Mouse (Mus musculus): ENCODE measurements around the gene Thnsl1. TPM values are rescaled to one million over a fixed set of nuclear protein-coding genes. Genes with fewer than 3 reads are reported as not detected.
"Not testable (repeated sequence)": the region's sequence is repeated elsewhere in the genome, so short reads cannot be mapped to it uniquely, and the experiment has no call there.

Thnsl1 gene
- polyA plus RNA-seq, 1 experiment from 2014 or later: 16.4 TPM

- H3K27ac ChIP-seq: peak overlapping the region; percentile 88
- H3K4me3 ChIP-seq: peak overlapping the region; percentile 58
- no peaks in the 10 kb centered on the region for H3K27me3 ChIP-seq (ENCODE audit: poor library complexity, severe bottlenecking)
- H3K36me3 ChIP-seq (replicated peaks): peaks cover 3% of the 10 kb centered on the region
- H3K9me3 ChIP-seq: no peaks in the 10 kb centered on the region
- DNase-seq (ENCODE audit: extremely low spot score, low spot score): no peak
- WGBS: 50% methylated on average over 6 of the region's 6 CpGs
- H3K4me1 ChIP-seq: peaks cover 23% of the 10 kb centered on the region
Measured at GRCm38 (mm10) chr2:21206278-21206677, 754 bp downstream of the Thnsl1 start.

GRCm38 (mm10) chr2:21211361-21211760 is 5.8 kb downstream of the Thnsl1 start:
- Histone ChIP-seq H3K27me3 (ENCODE audit: poor library complexity, severe bottlenecking) (no peaks in the 10 kb centered on the region), H3K27ac (no peak overlapping the region), H3K4me1 (peaks cover 13% of the 10 kb centered on the region), H3K36me3 (replicated peaks) (peaks cover 39% of the 10 kb centered on the region), H3K4me3 (no peak overlapping the region), H3K9me3 (no peaks in the 10 kb centered on the region)
- WGBS: 90% methylated on average over 6 of the region's 6 CpGs
- no peak for DNase-seq (ENCODE audit: extremely low spot score, low spot score)

- no peaks in the 10 kb centered on the region for H3K4me1 ChIP-seq
- peaks cover 50% of the 10 kb centered on the region for H3K36me3 ChIP-seq (replicated peaks)
- no peaks in the 10 kb centered on the region for H3K9me3 ChIP-seq
- no peak overlapping the region for H3K27ac ChIP-seq
- no peak overlapping the region for H3K4me3 ChIP-seq
- no peaks in the 10 kb centered on the region for H3K27me3 ChIP-seq (ENCODE audit: poor library complexity, severe bottlenecking)
- no peak for DNase-seq (ENCODE audit: extremely low spot score, low spot score)
Measured at GRCm38 (mm10) chr2:21214322-21214721, 8.8 kb downstream of the Thnsl1 start.

GRCm38 (mm10) chr2:21215284-21215683 is 9.8 kb downstream of the Thnsl1 start:
- Histone ChIP-seq H3K9me3 (no peaks in the 10 kb centered on the region), H3K36me3 (replicated peaks) (peaks cover 49% of the 10 kb centered on the region)
- DNase-seq (ENCODE audit: extremely low spot score, low spot score): no peak

GRCm38 (mm10) chr2:21222453-21223384 is 17.2 kb downstream of the Thnsl1 start:
- Histone ChIP-seq H3K36me3 (replicated peaks) (no peaks in the 10 kb centered on the region; the same call in 1 of the 2 replicates), H3K4me1 (no peaks in the 10 kb centered on the region), H3K4me3 (no peak overlapping the region), H3K9me3 (no peaks in the 10 kb centered on the region), H3K27ac (no peak overlapping the region), H3K27me3 (ENCODE audit: poor library complexity, severe bottlenecking) (no peaks in the 10 kb centered on the region)
- WGBS: 93% methylated on average over 9 of the region's 9 CpGs
- DNase-seq (ENCODE audit: extremely low spot score, low spot score): no peak

More at GRCm38 (mm10) chr2:21215284-21215683, 9.8 kb downstream of the Thnsl1 start:
- WGBS: 95% methylated on average over 2 of the region's 2 CpGs
- H3K4me3 ChIP-seq: no peak overlapping the region
- H3K27ac ChIP-seq: no peak overlapping the region
- H3K27me3 ChIP-seq (ENCODE audit: poor library complexity, severe bottlenecking): no peaks in the 10 kb centered on the region
- no peaks in the 10 kb centered on the region for H3K4me1 ChIP-seq

GRCm38 (mm10) chr2:21230276-21230675 is 24.8 kb downstream of the Thnsl1 start:
- Histone ChIP-seq H3K9me3 (no peaks in the 10 kb centered on the region), H3K27ac (no peak overlapping the region), H3K27me3 (ENCODE audit: poor library complexity, severe bottlenecking) (no peaks in the 10 kb centered on the region), H3K36me3 (replicated peaks) (no peaks in the 10 kb centered on the region), H3K4me3 (no peak overlapping the region), H3K4me1 (no peaks in the 10 kb centered on the region)
- DNase-seq (ENCODE audit: extremely low spot score, low spot score): no peak
- WGBS: 68% methylated on average over 2 of the region's 2 CpGs

GRCm38 (mm10) chr2:21231147-21231546 is 25.6 kb downstream of the Thnsl1 start:
- Histone ChIP-seq H3K27me3 (ENCODE audit: poor library complexity, severe bottlenecking) (no peaks in the 10 kb centered on the region), H3K27ac (no peak overlapping the region), H3K4me1 (no peaks in the 10 kb centered on the region), H3K4me3 (no peak overlapping the region), H3K9me3 (no peaks in the 10 kb centered on the region), H3K36me3 (replicated peaks) (no peaks in the 10 kb centered on the region)
- 84% methylated on average over 3 of the region's 3 CpGs for WGBS
- DNase-seq (ENCODE audit: extremely low spot score, low spot score): no peak

GRCm38 (mm10) chr2:21234871-21235648 is 29.5 kb downstream of the Thnsl1 start:
- Histone ChIP-seq H3K36me3 (replicated peaks) (no peaks in the 10 kb centered on the region), H3K9me3 (no peaks in the 10 kb centered on the region), H3K4me1 (peaks cover 6% of the 10 kb centered on the region; the same call in 1 of the 2 replicates), H3K27ac (no peak overlapping the region), H3K4me3 (no peak overlapping the region), H3K27me3 (ENCODE audit: poor library complexity, severe bottlenecking) (no peaks in the 10 kb centered on the region)
- DNase-seq (ENCODE audit: extremely low spot score, low spot score): no peak
- WGBS: 86% methylated on average over 9 of the region's 9 CpGs

- no peaks in the 10 kb centered on the region for H3K27me3 ChIP-seq (ENCODE audit: poor library complexity, severe bottlenecking)
- no peak overlapping the region for H3K4me3 ChIP-seq
- H3K9me3 ChIP-seq: no peaks in the 10 kb centered on the region
- H3K36me3 ChIP-seq (replicated peaks): no peaks in the 10 kb centered on the region
- peaks cover 13% of the 10 kb centered on the region; the same call in 1 of the 2 replicates for H3K4me1 ChIP-seq
- WGBS: 91% methylated on average over 4 of the region's 4 CpGs
- no peak overlapping the region for H3K27ac ChIP-seq
- DNase-seq (ENCODE audit: extremely low spot score, low spot score): no peak
Measured at GRCm38 (mm10) chr2:21235844-21236386, 30.4 kb downstream of the Thnsl1 start.

GRCm38 (mm10) chr2:21236846-21237245 is 31.3 kb downstream of the Thnsl1 start:
- H3K27me3 ChIP-seq (ENCODE audit: poor library complexity, severe bottlenecking): no peaks in the 10 kb centered on the region
- no peak overlapping the region for H3K4me3 ChIP-seq
- no peaks in the 10 kb centered on the region for H3K9me3 ChIP-seq
- peaks cover 13% of the 10 kb centered on the region; the same call in 1 of the 2 replicates for H3K4me1 ChIP-seq
- WGBS: 88% methylated on average over 5 of the region's 5 CpGs
- no peak overlapping the region for H3K27ac ChIP-seq
- no peaks in the 10 kb centered on the region for H3K36me3 ChIP-seq (replicated peaks)
- no peak for DNase-seq (ENCODE audit: extremely low spot score, low spot score)

GRCm38 (mm10) chr2:21244104-21244503 is 38.6 kb downstream of the Thnsl1 start:
- H3K9me3 ChIP-seq; H3K27ac ChIP-seq; H3K4me3 ChIP-seq; H3K27me3 ChIP-seq (ENCODE audit: poor library complexity, severe bottlenecking); H3K36me3 ChIP-seq (replicated peaks); DNase-seq (ENCODE audit: extremely low spot score, low spot score): not testable (repeated sequence)
- peaks cover 13% of the 10 kb centered on the region; the same call in 1 of the 2 replicates for H3K4me1 ChIP-seq
- 91% methylated on average over 4 of the region's 6 CpGs for WGBS

- DNase-seq (ENCODE audit: extremely low spot score, low spot score): no peak
Measured at GRCm38 (mm10) chr2:21244986-21245385, 39.5 kb downstream of the Thnsl1 start.

More at GRCm38 (mm10) chr2:21244986-21245385, 39.5 kb downstream of the Thnsl1 start:
- H3K4me1 ChIP-seq: peaks cover 8% of the 10 kb centered on the region; the same call in 1 of the 2 replicates
- H3K27ac ChIP-seq: no peak overlapping the region
- H3K27me3 ChIP-seq (ENCODE audit: poor library complexity, severe bottlenecking): no peaks in the 10 kb centered on the region
- H3K9me3 ChIP-seq: no peaks in the 10 kb centered on the region
- WGBS: 91% methylated on average over 4 of the region's 4 CpGs
- no peaks in the 10 kb centered on the region for H3K36me3 ChIP-seq (replicated peaks)
- no peak overlapping the region for H3K4me3 ChIP-seq

Measured in forebrain, embryonic 10.5 days (tissue).